Mouse (Mus musculus): ENCODE results near the gene Hhipl1. TPM values are rescaled to one million over a fixed set of nuclear protein-coding genes. Genes with fewer than 3 reads are reported as not detected.

Gene Hhipl1
- polyA plus RNA-seq, 1 experiment from 2014 or later: 0.82 TPM

DNA sequence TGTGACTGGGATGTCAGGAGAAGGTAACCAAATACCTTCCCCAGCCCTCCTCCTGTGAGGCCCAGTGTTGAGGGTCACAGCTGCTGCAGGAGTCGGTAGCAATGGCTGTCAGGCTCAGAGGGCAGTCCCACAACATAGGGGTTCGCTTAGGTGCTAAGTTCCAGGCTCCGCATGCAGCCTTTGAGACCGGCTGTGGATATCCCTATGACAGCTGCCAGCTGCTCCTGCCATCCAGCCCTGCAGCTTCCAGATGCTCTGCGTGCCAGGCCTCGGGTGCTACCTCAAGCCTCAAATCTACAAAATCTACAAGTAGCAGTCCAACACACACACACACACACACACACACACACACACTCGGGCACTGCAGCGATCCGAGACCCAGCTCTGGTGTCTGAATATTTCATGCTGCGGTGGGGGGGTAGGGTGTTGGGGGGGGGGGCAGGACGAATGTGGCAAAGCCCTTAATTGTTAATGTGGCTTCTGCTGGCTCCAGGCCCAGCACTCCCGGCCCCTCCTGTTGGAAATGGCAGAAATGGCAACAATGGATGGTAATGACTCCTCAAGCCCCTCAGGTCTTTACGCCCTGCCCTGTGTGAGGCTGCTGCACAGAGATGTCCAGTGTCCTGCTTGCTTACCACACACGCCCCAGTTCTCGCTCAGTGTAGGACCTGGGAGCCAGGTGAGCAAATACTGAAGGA, 27.7 kb upstream of the Hhipl1 start:
- H3K4me2 ChIP-seq: peak overlapping the region; percentile 97; the same call in 1 of the 2 replicates
- 31% methylated on average over 15 of the region's 15 CpGs for WGBS

DNA sequence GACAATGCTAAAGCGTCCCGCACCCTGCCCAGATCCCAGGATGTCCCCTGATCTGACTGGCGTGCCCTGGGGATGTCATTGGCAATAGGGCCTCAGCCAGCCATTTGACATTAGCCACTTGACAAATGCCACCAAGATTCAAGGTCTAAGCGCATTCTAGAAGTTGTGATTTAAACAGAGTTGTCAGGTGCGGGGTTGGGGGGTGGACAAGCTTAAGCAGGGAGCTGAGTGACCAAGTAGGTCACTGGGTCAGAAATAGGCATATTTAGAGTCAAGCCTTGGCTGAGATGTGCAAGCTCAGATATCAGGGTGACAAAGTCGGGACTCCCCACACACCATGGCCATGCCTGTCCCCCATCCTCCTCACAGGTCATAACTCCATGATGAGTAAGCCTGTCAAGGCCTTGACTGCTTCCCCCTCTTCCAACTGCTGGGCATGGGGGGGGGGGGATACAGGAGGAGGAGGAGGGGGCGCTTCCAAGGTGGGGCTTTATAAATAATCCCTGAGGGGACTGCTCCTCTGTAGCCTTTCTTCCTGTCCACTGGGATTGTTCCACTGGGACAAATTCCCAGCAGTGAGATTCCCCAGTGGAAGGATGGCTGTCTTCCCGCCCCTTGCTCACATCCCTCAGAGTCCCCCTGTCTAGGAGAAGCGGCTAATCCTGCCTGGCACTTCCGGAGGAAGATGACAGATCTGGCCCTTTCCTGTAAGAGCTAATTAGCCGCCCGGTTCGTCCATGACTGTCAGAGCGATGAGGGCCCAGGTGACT, 21.4 kb upstream of the Hhipl1 start:
- H3K9me3 ChIP-seq (ENCODE audit: low read depth, low read length): no peaks in the 10 kb centered on the region
- no peak overlapping the region for H3K4me2 ChIP-seq
- peaks cover 6% of the 10 kb centered on the region; the same call in 1 of the 2 replicates for H3K4me1 ChIP-seq (ENCODE audit: insufficient read depth)
- DNase-seq (peak; percentile 55), ATAC-seq (ENCODE audit: insufficient read depth) (peak; percentile 26; the same call in 1 of the 2 replicates)
- no peaks in the 10 kb centered on the region for H3K36me3 ChIP-seq (ENCODE audit: insufficient read depth)
- H3K27me3 ChIP-seq (ENCODE audit: insufficient read depth, low read length): no peaks in the 10 kb centered on the region
- WGBS: 34% methylated on average over 13 of the region's 14 CpGs
- H3K9ac ChIP-seq: no peak overlapping the region
- TF ChIP-seq CTCF (IDR thresholded peaks at IDR 0.05; ENCODE audit: low read depth): no peak; the same call in 1 of the 2 replicates
- H3K4me3 ChIP-seq (ENCODE audit: low read depth, low read length): no peak overlapping the region
- H3K27ac ChIP-seq (ENCODE audit: low read depth): peak overlapping the region; percentile 25

More for the DNA sequence above, 27.7 kb upstream of the Hhipl1 start:
- DNase-seq (no peak), ATAC-seq (ENCODE audit: insufficient read depth) (no peak)
- no peaks in the 10 kb centered on the region for H3K36me3 ChIP-seq (ENCODE audit: insufficient read depth)
- peaks cover 5% of the 10 kb centered on the region; the same call in 1 of the 2 replicates for H3K27me3 ChIP-seq (ENCODE audit: insufficient read depth, low read length)
- TF ChIP-seq CTCF (IDR thresholded peaks at IDR 0.05; ENCODE audit: low read depth): no peak
- H3K9ac ChIP-seq: no peak overlapping the region
- no peak overlapping the region for H3K27ac ChIP-seq (ENCODE audit: low read depth)
- no peak overlapping the region for H3K4me3 ChIP-seq (ENCODE audit: low read depth, low read length)
- peaks cover 19% of the 10 kb centered on the region for H3K4me1 ChIP-seq (ENCODE audit: insufficient read depth)
- no peaks in the 10 kb centered on the region for H3K9me3 ChIP-seq (ENCODE audit: low read depth, low read length)

DNA sequence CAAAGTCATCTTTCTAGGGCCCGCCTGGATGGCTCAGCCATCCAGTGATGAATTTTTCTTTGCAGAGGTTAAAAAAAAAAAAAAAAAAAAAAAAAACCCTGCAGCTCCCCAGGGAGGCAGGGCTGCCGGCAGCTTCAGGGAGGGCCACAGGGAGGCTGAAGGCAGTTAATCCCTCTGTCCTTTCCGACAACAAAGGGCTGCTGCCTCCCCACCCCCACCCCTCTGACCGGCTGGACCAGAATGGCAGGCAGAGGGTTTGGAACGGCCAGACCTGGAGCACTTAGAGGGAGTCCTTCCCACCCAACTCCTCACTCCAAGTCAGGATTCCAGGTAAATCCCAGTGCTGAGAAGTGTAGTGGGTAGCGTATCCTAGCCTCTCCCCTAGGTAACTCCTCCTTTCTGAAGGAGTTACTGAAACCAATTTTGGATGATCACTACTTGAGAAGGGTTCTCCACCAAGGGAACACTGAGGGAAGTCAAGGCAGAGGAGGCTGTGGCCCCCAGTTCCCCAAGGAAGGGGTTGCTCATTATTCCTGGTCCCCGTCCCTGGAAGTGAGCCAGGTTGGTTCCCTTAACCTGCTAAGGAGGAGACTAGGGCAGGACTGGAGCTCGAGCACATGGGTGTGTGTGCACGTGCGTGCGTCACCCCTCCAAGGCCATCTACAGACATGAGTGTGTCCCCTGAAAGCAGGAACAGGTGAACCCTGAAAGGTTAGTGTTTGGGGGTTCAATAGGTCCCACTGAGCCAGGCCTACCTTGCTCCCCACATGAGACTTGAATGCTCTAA, 20.7 kb upstream of the Hhipl1 start:
- Histone ChIP-seq H3K27ac (ENCODE audit: low read depth) (peak overlapping the region; percentile 56), H3K4me2 (peak overlapping the region; percentile 38), H3K9ac (no peak overlapping the region), H3K27me3 (ENCODE audit: insufficient read depth, low read length) (no peaks in the 10 kb centered on the region), H3K36me3 (ENCODE audit: insufficient read depth) (no peaks in the 10 kb centered on the region), H3K9me3 (ENCODE audit: low read depth, low read length) (no peaks in the 10 kb centered on the region), H3K4me1 (ENCODE audit: insufficient read depth) (peaks cover 6% of the 10 kb centered on the region; the same call in 1 of the 2 replicates), H3K4me3 (ENCODE audit: low read depth, low read length) (no peak overlapping the region)
- ATAC-seq (ENCODE audit: insufficient read depth) (peak; percentile 42; the same call in 1 of the 2 replicates), DNase-seq (peak; percentile 45)
- WGBS: 28% methylated on average over 11 of the region's 11 CpGs
- TF ChIP-seq CTCF (IDR thresholded peaks at IDR 0.05; ENCODE audit: low read depth): no peak; the same call in 1 of the 2 replicates

DNA sequence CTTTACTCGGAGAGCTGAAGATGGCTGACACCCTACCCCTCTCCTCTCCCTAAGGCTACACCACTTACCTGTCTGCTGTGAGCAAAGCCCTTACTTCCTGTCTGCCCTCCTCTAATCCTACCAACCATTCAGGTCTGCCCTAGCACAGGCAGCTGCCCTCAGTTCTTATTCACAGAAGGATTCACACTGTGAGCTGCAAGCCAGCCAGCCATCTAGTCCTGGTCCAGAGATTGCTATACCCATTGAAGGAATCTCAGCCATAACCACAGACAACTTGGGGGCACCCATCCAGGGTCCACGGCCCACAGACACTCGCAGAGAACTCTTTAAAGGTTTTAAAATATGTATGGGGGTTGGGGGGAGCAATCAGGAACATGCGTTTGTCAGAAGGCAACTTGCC, 19.7 kb upstream of the Hhipl1 start:
- Histone ChIP-seq H3K4me2 (no peak overlapping the region), H3K27ac (ENCODE audit: low read depth) (peak overlapping the region; percentile 42; the same call in 1 of the 2 replicates), H3K4me3 (ENCODE audit: low read depth, low read length) (no peak overlapping the region), H3K9ac (no peak overlapping the region), H3K4me1 (ENCODE audit: insufficient read depth) (peaks cover 6% of the 10 kb centered on the region; the same call in 1 of the 2 replicates), H3K9me3 (ENCODE audit: low read depth, low read length) (no peaks in the 10 kb centered on the region), H3K36me3 (ENCODE audit: insufficient read depth) (no peaks in the 10 kb centered on the region), H3K27me3 (ENCODE audit: insufficient read depth, low read length) (no peaks in the 10 kb centered on the region)
- WGBS: 70% methylated on average over 4 of the region's 4 CpGs
- ATAC-seq (ENCODE audit: insufficient read depth): no peak
- DNase-seq: no peak
- no peak for TF ChIP-seq CTCF (IDR thresholded peaks at IDR 0.05; ENCODE audit: low read depth)

DNA sequence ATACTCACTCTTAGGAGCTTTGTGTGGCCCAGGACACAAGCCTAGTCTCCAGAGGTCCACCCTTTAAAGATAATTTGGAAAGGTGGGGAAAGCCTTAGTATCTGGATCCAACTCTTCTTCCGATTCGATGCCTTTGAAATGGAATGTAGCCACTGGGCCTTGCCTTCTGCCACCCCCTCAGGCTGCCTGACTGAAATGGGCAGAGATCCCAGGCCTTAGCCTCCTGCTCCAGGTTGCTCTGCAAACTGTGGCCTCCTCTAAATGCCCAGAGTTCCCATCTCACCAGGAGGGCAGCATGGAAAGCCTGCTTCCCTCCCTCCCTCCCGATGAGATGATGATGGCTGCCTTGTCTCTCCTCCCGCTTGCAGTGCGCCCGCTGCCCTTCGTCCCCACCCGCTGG, 19.1 kb upstream of the Hhipl1 start:
- H3K27ac ChIP-seq (ENCODE audit: low read depth): no peak overlapping the region

DNA sequence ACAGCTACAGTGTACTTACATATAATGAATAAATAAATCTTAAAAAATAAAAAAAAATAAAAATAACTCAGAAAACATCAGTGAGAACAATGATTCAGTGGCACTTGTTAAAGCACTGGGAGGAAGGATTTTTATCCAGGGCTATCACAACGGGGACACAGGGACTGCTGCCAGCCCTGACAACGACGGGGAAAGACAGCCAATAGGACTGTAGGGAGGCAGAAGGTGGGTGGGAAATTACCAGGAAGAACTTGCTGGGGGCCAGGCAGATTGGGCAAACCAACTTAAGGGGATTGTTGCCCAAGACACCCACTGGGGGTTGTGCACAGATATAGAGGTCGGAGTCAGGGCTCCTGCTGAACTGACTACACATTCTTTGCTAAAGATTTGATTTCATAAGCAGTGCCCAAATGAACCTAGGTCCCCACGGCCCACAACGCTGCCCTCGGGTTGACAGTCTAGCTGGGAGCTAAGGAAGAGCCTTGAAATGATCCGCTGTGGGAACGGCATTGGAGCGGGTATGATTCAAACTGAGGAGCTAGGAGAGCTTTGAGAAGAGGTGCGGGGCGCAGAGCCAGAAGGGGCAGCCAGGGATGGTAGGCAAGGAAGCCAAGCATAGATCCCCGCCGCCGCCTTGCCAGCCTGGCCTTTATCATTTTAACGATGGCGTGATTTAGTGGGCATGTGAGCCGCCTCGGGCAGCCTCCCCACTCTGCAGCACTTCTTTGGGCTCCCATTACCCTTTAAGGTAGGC, 17.8 kb upstream of the Hhipl1 start:
- ATAC-seq (ENCODE audit: insufficient read depth) (no peak), DNase-seq (no peak)
- no peaks in the 10 kb centered on the region for H3K36me3 ChIP-seq (ENCODE audit: insufficient read depth)
- H3K9me3 ChIP-seq (ENCODE audit: low read depth, low read length): no peaks in the 10 kb centered on the region
- WGBS: 78% methylated on average over 19 of the region's 19 CpGs
- no peak overlapping the region for H3K27ac ChIP-seq (ENCODE audit: low read depth)
- no peak overlapping the region for H3K9ac ChIP-seq
- no peak overlapping the region for H3K4me2 ChIP-seq
- H3K27me3 ChIP-seq (ENCODE audit: insufficient read depth, low read length): no peaks in the 10 kb centered on the region
- no peak overlapping the region for H3K4me3 ChIP-seq (ENCODE audit: low read depth, low read length)
- TF ChIP-seq CTCF (IDR thresholded peaks at IDR 0.05; ENCODE audit: low read depth): no peak
- H3K4me1 ChIP-seq (ENCODE audit: insufficient read depth): peaks cover 6% of the 10 kb centered on the region; the same call in 1 of the 2 replicates

More for the DNA sequence above, 19.1 kb upstream of the Hhipl1 start:
- Histone ChIP-seq H3K27me3 (ENCODE audit: insufficient read depth, low read length) (no peaks in the 10 kb centered on the region), H3K4me2 (no peak overlapping the region), H3K4me1 (ENCODE audit: insufficient read depth) (peaks cover 6% of the 10 kb centered on the region; the same call in 1 of the 2 replicates), H3K36me3 (ENCODE audit: insufficient read depth) (no peaks in the 10 kb centered on the region), H3K9ac (no peak overlapping the region), H3K4me3 (ENCODE audit: low read depth, low read length) (no peak overlapping the region), H3K9me3 (ENCODE audit: low read depth, low read length) (no peaks in the 10 kb centered on the region)
- 92% methylated on average over 8 of the region's 8 CpGs for WGBS
- no peak for TF ChIP-seq CTCF (IDR thresholded peaks at IDR 0.05; ENCODE audit: low read depth)
- ATAC-seq (ENCODE audit: insufficient read depth) (no peak), DNase-seq (no peak)

Measured in lung, embryonic 14.5 days (tissue).